Mouse (Mus musculus) B cell, adult 62 days (primary cell): ENCODE measurements around the gene Map3k5. TPM values are rescaled to one million over a fixed set of nuclear protein-coding genes. Genes with fewer than 3 reads are reported as not detected.

Experiments used
- total RNA-seq: library from RNA; stranded (reverse); gene quantifications from 4 replicates; pipeline ENCODE4 v1.2.4, GENCODE M21; 2023

The Map3k5 gene
- 73.9 to 120 TPM (median 97.0 TPM) in 4 replicates for total RNA-seq

GRCm38 (mm10) chr10:19934384-19935294, at the start of gene Map3k5:
Gene Map3k5 (plus strand): TSS chr10:19934472.

DNA sequence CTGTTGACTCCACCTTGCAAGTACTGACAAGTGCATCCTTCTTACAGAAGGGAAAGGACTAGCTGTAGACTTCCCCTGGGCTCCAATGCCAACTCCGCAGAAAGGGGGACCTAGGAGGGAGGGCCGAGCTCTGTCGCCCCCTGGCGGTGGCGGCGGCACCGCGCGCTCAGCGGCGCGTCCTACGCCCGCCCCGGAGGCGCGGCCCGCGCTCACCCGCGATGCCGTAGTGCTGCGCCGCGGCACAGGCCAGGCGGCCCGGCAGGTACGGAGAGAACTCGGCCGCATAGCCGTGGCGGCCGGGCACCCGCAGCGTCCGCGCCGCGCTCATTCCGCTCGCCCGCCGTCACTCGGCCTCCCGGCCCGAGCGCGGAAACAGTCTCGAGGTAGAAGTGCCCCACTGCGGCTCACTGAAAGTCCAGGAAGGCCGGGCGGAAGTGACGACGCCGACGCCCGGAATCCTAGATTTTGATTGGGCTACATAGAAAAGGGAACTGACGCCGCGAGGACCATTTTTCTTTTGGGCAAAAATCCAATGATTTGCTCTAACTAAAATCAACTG, 26.9 kb upstream of the Map3k5 start, which contains the start of gene Pex7:
Gene Pex7, minus strand, starts transcription at position 444 of the 559 bp plus-strand sequence.

GRCm38 (mm10) chr10:20148130-20148772, 214.0 kb downstream of the Map3k5 start, which contains the start of gene Map7:
Gene Map7 (plus strand): TSS chr10:20148471.

Other genes starting within 250 kb of the Map3k5 start
- not detected in 4 replicates for gene Il20ra, start 221.9 kb upstream of the Map3k5 start, total RNA-seq
- gene Slc35d3, start 83.0 kb upstream of the Map3k5 start, total RNA-seq, result 0.36 to 0.72 TPM (median 0.57 TPM) in 3 of 4 replicates, not detected in the other
- 17.1 to 18.1 TPM (median 17.6 TPM) in 4 replicates for gene Pex7, start 26.8 kb upstream of the Map3k5 start, total RNA-seq
- 8.3 to 10.2 TPM (median 8.7 TPM) in 4 replicates for gene Map7, start 214.0 kb downstream of the Map3k5 start, total RNA-seq